Mouse (Mus musculus): Measurements from ENCODE around the gene Spef2.

Gene Spef2

DNA sequence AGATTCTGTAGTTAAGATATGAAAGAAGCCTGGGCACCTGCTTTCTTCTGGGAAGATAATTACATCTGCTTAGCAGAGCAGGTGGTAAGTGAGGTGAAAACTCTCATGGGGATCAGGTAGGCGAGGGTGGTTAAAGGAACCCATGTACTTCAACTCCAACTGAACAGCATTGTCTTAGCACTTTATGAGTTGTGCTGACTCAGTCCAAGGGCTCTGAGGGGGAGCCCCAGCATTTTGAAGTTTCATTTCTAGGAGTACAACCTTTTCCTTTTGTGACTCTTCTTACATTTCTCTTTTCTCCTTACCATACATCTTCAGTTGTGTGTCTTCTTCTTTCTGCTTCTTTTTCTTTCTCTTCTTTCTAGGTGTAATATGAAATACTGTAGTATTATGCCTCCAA, 213.5 kb downstream of the Spef2 start:
- no peak for DNase-seq (ENCODE audit: low spot score)

DNA sequence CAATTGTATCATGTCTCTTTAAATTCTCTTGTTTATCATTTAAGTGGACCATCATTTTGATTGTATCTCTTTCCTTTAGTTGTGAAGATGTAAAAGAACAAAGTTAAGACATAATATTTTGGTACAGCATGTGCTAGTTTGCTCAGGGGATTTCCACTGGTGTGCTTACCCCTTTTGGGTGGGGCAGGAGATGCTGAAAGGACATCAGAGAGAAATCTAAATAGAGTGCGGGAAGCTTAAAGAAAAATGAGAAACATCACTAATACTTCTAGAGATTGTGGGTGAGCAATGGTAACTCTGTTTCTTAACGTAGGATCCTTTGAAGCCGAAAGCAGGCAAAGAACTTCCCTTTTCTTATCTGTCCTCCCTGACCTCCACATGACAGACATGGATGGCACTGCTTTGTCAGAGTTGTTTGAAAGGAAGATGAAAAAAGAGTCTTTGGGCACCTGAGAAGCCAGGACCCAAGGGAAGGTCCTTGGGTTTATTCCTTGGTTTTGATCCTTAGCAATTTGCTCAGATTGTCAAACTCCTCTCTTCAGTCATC, 215.2 kb downstream of the Spef2 start:
- DNase-seq (ENCODE audit: low spot score), result no peak

DNA sequence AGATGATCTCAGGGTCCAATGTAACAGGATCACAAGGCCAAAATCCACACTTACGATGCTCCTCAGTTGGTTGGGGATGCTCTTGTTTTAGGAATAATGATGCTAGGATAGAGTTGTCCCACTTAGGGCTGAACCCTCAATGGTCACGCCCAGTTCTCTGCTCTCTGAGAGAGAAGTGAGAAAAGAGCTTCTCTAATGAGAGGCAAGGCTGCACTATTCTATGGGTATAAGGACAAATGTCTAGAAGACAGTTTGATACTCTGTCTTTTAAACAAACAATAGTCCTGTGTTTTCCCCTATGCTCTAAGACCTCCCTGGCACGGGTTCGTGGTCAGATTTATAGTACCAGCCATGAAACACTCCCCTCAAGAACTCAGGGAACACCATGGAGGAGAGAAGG, 218.6 kb downstream of the Spef2 start, which contains the start of gene Il7r:
Gene Il7r (minus strand): TSS at position 101 of the 400 bp plus-strand sequence.
- no peak for DNase-seq (ENCODE audit: low spot score)

DNA sequence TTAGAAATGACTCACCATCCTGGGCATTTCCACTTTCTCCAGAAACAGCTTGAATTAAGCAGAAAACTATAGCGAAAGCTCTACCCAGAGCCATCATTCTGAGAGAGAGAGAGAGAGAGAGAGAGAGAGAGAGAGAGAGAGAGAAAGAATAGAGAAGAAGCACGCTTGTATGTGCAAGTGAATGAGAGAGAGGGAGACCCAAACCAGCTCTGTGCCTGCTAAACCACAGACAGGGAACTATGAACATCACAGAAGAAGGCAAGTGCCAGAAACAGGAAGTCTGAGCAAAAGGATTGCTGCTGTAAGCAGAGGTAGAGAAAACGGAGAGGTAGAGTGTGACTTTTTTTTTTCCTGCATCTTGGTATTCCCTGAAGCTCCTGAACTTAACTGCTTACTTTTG, 219.0 kb downstream of the Spef2 start:
- DNase-seq (ENCODE audit: low spot score), result no peak

Measured in urinary bladder, postnatal 10 days (tissue).